Mouse (Mus musculus): ENCODE data around the gene Ppox. TPM values are rescaled to one million over a fixed set of nuclear protein-coding genes. Genes with fewer than 3 reads are reported as not detected.

Ppox gene
- polyA plus RNA-seq, 1 experiment from 2014 or later = 8.6 TPM

DNA sequence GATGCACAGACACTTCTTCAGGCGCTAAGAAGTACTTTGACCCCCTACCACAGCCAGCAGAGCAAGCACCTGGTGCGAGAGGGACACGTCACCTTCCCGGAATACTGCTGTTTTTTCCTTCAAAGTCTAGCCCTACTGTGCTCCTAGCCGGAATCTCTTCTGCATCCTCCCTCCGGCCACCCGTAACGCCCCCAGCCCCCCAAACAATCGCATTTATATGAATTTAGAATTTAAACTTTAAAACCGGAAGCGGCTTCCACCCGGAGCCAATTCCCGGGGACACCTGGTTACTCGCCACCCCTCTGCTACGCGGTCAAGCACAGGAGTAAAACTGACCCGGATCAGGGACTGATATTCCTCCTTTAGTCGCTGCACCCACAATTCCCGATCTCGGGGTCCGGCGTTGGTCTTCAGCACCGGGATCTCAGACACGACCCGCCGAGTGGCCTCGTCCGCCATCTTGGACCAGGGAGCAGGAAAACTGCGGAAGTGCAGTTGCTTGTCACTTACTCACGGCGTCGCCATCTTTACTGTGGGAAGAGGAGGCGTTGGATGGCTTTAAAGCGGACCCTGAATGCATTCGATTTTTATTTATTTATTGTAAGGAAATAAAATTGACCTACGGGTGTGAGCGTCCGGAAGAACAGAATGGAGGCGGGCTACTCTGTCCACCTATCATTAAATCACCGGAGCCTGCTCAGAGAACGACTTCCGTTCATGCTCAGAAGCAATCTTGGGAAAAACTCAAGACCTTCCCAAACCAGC, 13.5 kb upstream of the Ppox start, which contains the start of gene Ufc1:
TSS of gene Ufc1 (minus strand) at position 727 of the 765 bp plus-strand sequence.
- peak within 1 kb of the TSS; percentile 98 for H3K4me3 ChIP-seq (ENCODE audit: inconsistent target)
- peaks cover 40% of the 10 kb centered on the region for H3K79me2 ChIP-seq (ENCODE audit: inconsistent target)
- under 1% methylated on average over 42 of the region's 42 CpGs for WGBS (ENCODE audit: missing documents)
- H3K27ac ChIP-seq = peak within 1 kb of the TSS; percentile 96
- H3K36me3 ChIP-seq (ENCODE audit: inconsistent target) = peaks cover 6% of the 10 kb centered on the region; the same call in 1 of the 2 replicates

DNA sequence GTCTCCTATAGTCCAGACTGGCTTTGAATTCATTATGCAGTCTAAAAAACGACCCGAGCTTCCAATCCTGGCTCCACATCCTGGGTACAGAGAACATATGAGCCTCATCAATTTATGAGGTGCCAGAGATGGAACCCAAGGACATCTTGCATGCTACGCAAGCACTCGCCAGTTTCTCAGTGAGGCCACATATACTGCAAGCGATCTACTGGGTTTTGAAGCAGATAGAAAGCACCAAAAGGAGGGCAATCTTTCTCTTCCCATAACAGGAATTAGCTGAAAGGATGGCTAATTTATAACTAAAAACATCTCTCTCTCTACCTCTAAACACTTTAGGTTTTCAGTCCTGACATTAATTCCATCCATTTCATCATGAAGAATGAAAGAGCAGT, 12.9 kb upstream of the Ppox start:
- 50% methylated on average over 5 of the region's 5 CpGs for WGBS (ENCODE audit: missing documents)

DNA sequence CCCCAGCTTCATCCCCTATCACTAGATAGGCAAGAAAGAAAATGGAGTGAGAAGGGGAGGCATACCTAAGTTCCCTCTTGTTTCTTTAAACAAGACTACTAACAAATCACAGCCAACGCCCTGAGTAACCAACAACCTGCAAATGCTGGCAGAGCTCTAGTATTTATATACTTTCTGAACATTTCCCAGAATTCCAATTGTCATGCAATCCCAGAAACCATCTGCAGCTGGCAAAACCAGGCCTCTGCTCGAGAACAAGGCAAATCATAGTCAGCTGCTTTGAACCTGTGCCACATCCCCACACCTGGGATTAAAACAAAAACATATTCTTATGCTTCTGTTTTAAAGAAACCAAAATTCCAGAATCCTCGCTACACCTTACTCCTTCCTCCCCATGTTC, 12.4 kb upstream of the Ppox start:
- Histone ChIP-seq H3K27ac (no peak overlapping the region), H3K4me3 (ENCODE audit: inconsistent target) (peak overlapping the region; percentile 98; the same call in 1 of the 2 replicates), H3K36me3 (ENCODE audit: inconsistent target) (peaks cover 15% of the 10 kb centered on the region; the same call in 1 of the 2 replicates), H3K79me2 (ENCODE audit: inconsistent target) (peaks cover 40% of the 10 kb centered on the region)
- 98% methylated on average over 3 of the region's 3 CpGs for whole genome bisulfite sequencing (ENCODE audit: missing documents)

More for the DNA sequence above, 12.9 kb upstream of the Ppox start:
- H3K4me3 ChIP-seq (ENCODE audit: inconsistent target) = peak overlapping the region; percentile 98
- H3K27ac ChIP-seq = peak overlapping the region; percentile 96
- H3K79me2 ChIP-seq (ENCODE audit: inconsistent target) = peaks cover 40% of the 10 kb centered on the region
- peaks cover 12% of the 10 kb centered on the region; the same call in 1 of the 2 replicates for H3K36me3 ChIP-seq (ENCODE audit: inconsistent target)

DNA sequence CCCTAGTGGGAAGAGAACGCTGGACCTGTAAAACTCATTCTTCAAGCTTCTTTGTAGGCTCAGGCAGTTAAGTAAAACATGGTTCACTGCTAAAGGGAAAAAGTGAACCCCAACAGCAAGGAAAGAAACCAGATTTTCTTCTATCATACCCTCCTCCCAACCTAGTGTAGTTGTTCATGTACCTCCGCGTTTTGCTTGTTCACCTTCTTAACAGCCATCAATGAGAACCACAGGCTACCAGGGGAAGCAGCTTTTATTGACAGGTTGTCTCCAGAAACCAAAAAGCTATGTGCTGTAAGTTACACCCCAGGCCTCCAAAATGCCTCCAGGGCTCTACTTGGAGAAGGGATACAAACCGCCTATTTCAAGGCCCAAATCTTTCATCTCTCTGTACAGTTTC, 7.3 kb upstream of the Ppox start:
- no peak overlapping the region for H3K4me3 ChIP-seq (ENCODE audit: inconsistent target)
- peaks cover 43% of the 10 kb centered on the region for H3K79me2 ChIP-seq (ENCODE audit: inconsistent target)
- no peak overlapping the region for H3K27ac ChIP-seq
- 72% methylated on average over 4 of the region's 4 CpGs for WGBS (ENCODE audit: missing documents)
- H3K36me3 ChIP-seq (ENCODE audit: inconsistent target) = peaks cover 15% of the 10 kb centered on the region; the same call in 1 of the 2 replicates

DNA sequence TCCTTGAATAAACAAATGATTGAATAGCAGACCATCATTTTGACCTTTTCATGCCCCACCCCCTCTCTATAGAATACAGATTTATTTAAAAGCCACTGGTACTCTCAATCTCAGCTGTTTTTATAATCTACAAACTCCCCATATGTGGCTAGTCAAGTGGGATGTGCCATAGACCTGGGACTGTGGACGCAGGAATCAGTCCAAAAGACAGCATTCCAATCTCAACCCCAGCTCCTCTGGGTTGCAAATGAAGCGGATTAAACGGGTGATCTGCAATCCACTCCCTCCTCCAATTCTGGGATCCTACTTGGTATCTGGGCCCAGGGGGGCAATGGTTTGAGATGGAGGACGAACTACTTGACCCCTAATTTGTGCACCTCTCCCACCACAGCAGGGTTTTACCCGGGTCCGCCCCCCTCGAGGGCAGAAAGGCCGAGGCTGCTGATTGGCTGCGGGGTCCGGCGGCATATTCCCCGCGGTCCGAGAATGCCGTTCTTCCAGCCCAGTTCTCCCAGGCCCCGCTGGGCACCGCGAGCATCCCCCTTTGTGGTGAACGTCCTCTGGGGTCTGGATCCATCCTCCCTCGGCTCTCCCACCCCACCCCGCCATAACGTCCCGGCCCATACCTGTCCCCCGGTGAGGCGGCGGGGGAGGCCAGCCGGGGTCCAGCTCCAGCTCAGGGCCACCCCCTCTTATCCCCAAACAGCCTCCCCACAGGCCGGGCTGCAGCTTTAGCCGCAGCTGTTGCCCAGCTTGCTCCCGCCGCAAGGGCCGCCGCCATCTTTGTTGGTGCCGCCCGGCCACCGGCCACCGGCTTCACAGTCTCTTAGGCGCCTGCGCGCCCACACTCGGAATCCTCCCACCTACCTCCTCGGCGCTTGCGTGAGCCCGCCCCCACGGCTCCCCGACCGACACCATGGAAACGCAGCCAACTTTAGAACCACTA, 6.4 kb upstream of the Ppox start, which contains the start of gene Usp21:
TSS of gene Usp21 (minus strand) at position 856 of the 946 bp plus-strand sequence.
- Histone ChIP-seq H3K36me3 (ENCODE audit: inconsistent target) (peaks cover 15% of the 10 kb centered on the region; the same call in 1 of the 2 replicates), H3K27ac (peak within 1 kb of the TSS; percentile 45; the same call in 1 of the 2 replicates)
- 2% methylated on average over 47 of the region's 49 CpGs for WGBS (ENCODE audit: missing documents)

DNA sequence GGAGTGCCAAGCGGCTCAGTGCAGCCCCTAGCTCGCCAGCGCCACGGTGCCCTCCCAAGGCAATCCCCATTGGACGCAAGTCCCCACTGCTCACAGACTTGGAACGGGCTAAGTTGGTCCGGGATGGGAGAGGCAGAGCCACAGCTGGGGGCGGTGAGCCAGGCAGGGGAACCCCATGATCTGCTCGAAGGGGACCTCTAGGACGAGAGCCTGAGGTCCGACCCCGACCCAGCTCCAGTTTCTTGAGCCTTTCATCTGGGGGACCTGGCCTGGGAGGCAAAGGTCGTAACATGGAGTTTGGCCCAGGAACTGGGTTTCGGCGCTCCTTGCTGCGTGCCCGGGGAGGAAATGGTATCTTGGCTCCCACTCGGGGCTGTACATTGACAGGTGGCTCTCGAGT, 5.5 kb upstream of the Ppox start:
- WGBS (ENCODE audit: missing documents) = 93% methylated on average over 13 of the region's 19 CpGs
- Histone ChIP-seq H3K36me3 (ENCODE audit: inconsistent target) (peaks cover 15% of the 10 kb centered on the region; the same call in 1 of the 2 replicates), H3K4me3 (ENCODE audit: inconsistent target) (no peak overlapping the region), H3K79me2 (ENCODE audit: inconsistent target) (peaks cover 31% of the 10 kb centered on the region), H3K27ac (no peak overlapping the region)

More for the DNA sequence above, 6.4 kb upstream of the Ppox start, which contains the start of gene Usp21:
- H3K4me3 ChIP-seq (ENCODE audit: inconsistent target) = peak within 1 kb of the TSS; percentile 56
- H3K79me2 ChIP-seq (ENCODE audit: inconsistent target) = peaks cover 35% of the 10 kb centered on the region

DNA sequence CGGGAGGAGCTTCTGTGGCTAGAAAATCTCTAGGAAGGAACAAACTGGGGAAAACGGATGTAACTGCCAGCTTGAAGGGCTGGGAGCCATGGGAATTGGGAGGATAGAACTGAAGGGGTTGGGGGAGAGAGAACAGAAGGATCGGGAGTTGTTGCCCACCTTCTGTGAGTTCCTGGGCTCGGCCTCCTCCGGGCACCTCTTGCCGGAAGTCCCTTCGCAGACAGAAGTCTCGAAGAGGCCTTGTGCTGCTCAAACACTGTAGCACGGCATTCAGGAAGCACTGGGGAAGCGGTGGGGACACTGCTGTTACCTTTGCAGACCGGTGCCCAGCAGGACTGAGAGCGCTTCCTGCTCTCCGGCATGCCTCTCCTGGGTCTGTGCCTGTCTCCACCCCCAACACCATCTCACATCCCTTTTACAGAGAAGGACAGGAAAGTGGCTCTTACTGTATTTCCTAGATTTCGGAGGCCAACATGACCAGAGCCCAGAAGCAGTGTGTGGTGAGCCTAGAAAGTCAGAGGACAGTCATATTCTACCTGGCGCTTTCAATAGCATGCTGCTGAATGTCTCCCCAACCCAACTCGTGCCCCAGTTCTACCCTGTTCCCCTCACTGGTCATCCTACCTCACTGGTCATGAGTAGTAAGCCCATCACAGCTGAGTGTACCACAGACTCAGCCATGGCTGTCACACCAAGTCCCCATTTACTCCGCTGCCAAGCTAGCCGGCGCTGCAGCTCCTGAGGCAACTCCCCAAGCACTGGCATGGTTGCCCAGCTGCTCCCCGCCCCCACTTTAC, 4.3 kb upstream of the Ppox start:
- Histone ChIP-seq H3K4me3 (ENCODE audit: inconsistent target) (peak overlapping the region; percentile 12; the same call in 1 of the 2 replicates), H3K79me2 (ENCODE audit: inconsistent target) (peaks cover 23% of the 10 kb centered on the region; the same call in 1 of the 2 replicates), H3K36me3 (ENCODE audit: inconsistent target) (peaks cover 15% of the 10 kb centered on the region; the same call in 1 of the 2 replicates), H3K27ac (peak overlapping the region; percentile 17; the same call in 1 of the 2 replicates)
- WGBS (ENCODE audit: missing documents) = 62% methylated on average over 18 of the region's 20 CpGs

DNA sequence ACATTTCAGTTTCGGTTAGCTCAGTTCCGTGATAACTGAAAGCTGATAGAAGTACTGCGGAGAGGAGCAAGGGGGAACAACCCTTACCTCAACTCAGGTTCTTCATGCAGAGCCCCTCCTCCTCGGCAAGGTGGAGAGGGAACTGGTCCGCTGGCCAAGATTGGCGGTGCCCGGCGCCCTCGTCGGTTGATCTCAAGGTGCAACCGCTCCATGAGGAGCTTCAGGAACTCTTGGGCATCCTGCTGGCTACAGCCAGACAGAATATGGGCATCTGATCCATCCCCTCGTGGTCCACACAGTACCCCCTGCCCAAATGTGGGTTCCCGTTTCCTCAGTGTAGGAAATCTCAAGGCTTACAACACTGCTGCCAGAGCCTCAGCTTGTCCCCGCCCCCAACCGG, 3.5 kb upstream of the Ppox start:
- WGBS (ENCODE audit: missing documents) = 90% methylated on average over 15 of the region's 15 CpGs
- Histone ChIP-seq H3K36me3 (ENCODE audit: inconsistent target) (peaks cover 9% of the 10 kb centered on the region; the same call in 1 of the 2 replicates), H3K79me2 (ENCODE audit: inconsistent target) (peaks cover 29% of the 10 kb centered on the region; the same call in 1 of the 2 replicates), H3K27ac (peak overlapping the region; percentile 17; the same call in 1 of the 2 replicates), H3K4me3 (ENCODE audit: inconsistent target) (no peak overlapping the region)

DNA sequence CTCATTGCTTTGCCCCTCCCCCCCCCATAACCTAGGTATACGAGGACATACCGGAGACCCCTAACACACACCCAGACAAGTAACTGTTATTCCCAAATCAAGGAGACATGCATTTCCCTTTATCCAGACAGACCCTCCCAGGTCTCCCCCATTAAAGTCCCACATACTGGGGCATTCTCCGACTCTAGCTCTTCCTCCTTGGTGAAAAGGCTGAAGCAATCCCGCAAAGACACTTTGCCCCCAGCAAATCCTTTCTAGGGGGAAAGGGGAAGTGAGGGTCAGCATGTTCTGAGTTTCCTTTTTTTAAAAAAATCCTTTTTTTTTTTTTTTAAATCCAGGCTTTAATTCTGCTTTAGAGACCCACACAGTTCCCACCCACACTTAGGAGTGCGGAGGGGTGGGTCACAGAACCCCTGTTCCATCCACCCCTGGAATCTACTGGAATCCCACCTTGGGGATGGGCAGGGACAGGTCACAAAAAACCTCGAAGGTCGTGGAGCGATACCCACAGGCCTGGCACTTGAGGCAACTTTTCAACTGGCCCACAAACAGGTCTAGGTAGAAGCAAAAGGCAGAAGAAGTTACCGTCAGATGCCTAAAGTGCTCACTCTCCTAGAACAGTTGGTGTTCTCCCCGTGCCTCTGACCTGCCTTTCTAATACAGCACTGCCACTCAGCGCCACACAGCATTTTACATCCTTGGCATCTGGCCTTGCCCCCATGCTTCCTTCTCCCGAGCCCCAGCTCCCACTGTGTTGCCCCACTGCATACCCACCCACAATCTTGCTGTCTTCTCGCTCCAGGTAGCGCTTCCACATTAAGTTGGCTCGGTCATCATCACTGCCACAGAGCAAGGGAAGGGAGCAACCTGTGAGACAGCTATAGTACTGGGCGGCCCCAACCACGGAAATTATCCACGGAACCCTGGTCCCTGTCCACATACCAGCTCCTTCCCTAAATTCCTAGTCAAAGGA, 2.5 kb upstream of the Ppox start:
- Histone ChIP-seq H3K79me2 (ENCODE audit: inconsistent target) (peaks cover 29% of the 10 kb centered on the region; the same call in 1 of the 2 replicates), H3K4me3 (ENCODE audit: inconsistent target) (no peak overlapping the region), H3K27ac (peak overlapping the region; percentile 52), H3K36me3 (ENCODE audit: inconsistent target) (peaks cover 5% of the 10 kb centered on the region; the same call in 1 of the 2 replicates)
- 65% methylated on average over 18 of the region's 18 CpGs for WGBS (ENCODE audit: missing documents)

DNA sequence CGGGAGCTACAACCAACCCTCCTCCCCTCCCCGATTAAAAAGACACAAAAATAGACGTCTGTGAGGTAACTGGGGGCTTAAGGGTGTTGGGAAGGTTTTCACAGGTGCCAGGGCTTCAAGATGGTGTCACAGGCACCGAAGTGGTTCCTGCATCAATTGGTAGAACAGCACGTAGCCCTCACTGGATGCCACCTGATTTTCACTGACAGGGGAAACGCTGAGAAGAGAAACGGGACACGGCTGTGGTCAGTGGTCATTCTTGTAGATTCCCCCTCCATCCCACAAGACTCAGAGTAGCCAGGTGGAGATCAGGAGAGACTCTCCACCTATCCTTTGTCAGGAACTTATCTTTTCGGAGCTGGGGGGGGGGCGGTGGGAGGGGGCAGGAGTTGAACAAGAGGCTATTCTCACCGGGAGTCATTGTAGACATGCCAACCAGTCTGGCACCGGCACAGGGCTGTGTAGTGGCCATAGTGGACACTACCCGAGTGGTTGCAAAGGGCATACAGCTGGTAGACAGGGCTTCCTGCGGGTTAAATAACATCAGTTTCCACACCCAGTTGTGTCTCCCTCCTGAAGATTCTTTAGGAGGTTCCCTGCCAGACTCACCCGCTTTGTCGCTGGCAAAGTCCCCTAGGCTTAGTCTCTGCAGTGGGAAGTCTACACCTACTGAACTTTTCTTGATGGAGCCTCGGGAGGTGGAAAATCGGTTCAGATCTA, 1.3 kb upstream of the Ppox start:
- H3K27ac ChIP-seq = peak overlapping the region; percentile 52; the same call in 1 of the 2 replicates

DNA sequence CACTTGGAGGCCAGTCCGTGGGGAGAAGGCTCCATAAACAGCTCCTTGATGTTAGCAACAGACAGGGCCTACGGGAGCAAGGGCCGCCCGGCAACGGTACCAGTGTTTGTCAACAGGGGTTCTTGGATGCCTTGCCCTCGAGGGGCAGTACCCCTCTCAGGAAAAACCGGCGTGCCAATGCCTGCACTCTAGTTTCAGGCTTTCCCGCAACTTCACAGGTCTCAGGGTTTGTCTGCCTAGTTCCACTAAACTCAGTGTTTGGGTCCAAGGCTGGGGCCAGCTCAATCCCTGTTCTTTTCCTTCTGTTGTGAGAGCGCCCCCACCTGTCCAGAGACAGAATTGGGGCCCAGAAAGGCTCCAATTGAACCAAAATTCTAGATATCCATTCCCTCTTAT, 540 bp upstream of the Ppox start:
- peak overlapping the region; percentile 81 for H3K27ac ChIP-seq
- peaks cover 20% of the 10 kb centered on the region for H3K36me3 ChIP-seq (ENCODE audit: inconsistent target)
- WGBS (ENCODE audit: missing documents) = 0% methylated on average over 10 of the region's 10 CpGs
- peaks cover 19% of the 10 kb centered on the region; the same call in 1 of the 2 replicates for H3K79me2 ChIP-seq (ENCODE audit: inconsistent target)
- peak overlapping the region; percentile 69 for H3K4me3 ChIP-seq (ENCODE audit: inconsistent target)

More for the DNA sequence above, 1.3 kb upstream of the Ppox start:
- peaks cover 13% of the 10 kb centered on the region; the same call in 1 of the 2 replicates for H3K36me3 ChIP-seq (ENCODE audit: inconsistent target)
- 80% methylated on average over 18 of the region's 18 CpGs for WGBS (ENCODE audit: missing documents)
- no peak overlapping the region for H3K4me3 ChIP-seq (ENCODE audit: inconsistent target)
- H3K79me2 ChIP-seq (ENCODE audit: inconsistent target) = peaks cover 26% of the 10 kb centered on the region; the same call in 1 of the 2 replicates
